Mouse (Mus musculus): Measurements from ENCODE around the gene H2-M10.4.
"Not testable (repeated sequence)": the region's sequence is repeated elsewhere in the genome, so short reads cannot be mapped to it uniquely, and the experiment has no call there.

H2-M10.4 gene

DNA sequence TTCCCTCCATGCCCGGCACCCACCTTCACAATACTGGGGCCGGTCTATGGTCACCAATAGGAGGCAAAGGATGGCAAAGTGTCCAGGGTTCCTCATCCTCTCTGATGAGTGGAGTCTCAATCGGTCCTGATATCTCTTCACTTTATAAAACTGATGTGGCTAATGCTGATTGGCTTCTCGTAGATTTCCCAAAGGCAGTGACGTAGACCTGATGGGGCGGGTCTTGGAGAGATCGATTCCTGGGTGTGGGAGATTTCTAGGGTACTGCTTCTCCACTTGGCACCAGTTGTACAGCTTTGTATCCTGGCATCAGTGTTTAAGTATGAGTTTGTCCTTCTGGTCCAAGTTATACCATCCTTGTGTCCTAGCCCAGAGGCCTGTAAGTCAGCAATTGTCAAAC lies at the start of gene H2-M10.4:
Gene H2-M10.4 (minus strand): TSS at position 101 of the 400 bp plus-strand sequence.
- no peak for DNase-seq (ENCODE audit: low read depth)

DNA sequence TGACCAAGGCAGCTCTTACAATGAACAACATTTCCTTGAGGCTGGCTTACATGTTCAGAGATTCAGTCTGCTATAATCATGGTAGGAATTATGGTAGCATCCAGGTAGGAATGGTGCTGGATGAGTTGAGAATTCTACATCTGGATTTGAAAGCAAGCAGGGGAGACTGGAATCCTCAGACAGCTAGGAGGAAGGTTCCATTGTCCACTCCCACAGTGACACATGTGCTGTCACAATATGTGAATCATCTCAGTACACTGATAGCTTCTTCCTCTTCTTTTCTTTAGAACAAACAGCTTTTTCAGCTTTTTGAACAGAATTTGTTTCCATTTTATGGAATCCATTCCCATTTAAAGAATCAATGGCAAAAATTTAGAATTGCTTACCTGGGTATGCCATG lies 41.8 kb upstream of the H2-M10.4 start:
- no peak for DNase-seq (ENCODE audit: low read depth)

DNA sequence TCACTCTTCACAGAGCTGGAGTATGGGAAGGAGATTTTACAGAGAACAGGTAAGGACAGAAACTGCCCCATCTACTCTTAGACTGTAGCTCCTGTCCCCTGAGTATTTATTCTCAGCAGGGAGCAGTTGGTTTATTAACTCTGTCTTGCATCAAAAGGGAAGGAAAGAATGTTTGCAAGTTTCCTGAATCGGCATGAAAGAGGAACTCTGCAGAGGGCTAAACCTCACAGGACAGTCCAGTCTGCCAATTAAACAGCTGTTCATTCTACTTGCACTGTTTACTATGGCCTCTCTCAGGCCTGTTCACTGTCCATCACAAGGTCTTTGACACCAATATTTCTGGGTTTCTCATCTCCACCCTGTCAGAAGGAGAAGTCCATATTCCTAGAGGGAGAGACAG lies 38.3 kb upstream of the H2-M10.4 start:
- DNase-seq (ENCODE audit: low read depth): no peak

DNA sequence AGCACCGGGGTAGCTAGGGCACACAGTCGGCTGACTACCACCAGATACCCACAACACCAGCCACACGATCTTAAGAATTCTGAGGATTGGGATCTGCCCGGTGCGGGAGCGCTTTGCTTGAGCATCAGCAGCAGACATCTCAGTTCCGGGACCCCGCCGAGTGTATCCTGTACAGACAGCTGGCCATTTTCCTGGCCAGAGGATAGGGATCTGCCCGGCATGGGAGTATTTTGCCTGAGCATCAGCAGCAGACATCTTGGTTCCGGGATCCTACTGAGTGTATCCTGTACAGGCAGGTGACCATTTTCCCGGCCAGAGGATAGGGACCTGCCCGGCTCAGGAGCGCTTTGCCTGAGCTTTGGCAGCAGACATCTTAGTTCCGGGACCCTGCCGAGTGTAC lies 26.0 kb upstream of the H2-M10.4 start:
- DNase-seq (ENCODE audit: low read depth): not testable (repeated sequence)

DNA sequence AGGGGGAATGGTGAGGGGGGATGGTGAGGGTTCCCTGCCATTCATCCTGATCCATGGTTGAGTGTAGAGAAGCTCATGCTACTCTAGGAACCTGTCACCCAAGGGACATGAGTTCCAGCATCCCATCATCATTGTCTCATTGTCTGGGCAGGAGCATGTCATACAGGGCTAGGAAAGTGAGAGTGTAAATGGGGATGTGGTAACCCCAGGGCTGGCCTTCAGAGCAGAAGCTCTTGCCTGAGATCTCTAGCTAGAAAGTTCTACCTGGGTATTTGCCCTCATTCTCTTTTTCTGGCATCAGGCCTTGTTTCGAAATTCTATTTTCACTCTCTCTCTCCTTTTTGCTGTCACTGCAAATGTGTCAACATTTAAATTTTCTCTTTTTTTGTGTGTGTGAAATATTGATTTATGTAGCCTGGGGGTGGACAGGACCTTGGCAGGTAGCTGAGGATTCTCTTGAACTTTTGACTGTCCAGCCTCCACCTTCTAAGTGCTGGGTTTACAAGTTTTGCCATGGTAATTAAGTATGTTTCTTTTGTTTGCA lies 24.6 kb upstream of the H2-M10.4 start:
- DNase-seq (ENCODE audit: low read depth): no peak

DNA sequence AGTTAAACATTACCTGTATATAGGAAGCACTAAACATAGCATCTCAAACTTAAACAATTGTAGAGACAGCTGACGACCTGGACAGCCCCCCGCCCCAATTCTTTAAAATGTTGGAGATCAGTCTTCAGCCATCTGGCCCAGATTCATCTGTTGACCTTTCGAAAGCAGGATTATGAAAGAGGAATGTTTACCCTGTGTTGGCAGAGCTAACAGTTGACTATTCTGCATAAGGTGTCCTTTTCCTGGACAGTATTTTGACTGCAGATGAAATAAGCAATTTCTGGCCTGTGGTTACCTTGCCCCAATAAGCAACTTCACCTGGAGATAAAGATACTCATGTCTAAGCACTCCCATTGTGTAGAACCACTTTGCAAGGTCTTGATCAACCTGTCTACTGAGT lies 21.7 kb upstream of the H2-M10.4 start:
- no peak for DNase-seq (ENCODE audit: low read depth)

DNA sequence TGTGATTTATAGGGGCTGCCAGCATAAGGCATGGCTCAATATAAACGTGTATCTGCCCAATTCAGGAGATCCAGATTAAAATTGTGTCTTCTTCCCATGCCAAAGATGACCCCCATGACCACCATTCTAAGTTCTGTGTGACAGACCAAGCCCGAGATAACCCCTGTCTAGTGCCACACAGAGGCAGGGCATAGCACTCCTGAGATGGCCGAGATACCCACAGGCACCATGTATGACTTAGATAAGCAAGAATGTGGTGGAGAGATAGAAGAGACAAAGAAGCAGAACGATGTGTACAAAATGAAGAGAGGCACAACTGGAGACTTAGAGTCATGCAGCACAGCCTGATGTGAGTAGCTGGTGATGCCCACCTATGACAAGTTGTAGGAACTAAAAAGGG lies 5.9 kb downstream of the H2-M10.4 start:
- no peak for DNase-seq (ENCODE audit: low read depth)

DNA sequence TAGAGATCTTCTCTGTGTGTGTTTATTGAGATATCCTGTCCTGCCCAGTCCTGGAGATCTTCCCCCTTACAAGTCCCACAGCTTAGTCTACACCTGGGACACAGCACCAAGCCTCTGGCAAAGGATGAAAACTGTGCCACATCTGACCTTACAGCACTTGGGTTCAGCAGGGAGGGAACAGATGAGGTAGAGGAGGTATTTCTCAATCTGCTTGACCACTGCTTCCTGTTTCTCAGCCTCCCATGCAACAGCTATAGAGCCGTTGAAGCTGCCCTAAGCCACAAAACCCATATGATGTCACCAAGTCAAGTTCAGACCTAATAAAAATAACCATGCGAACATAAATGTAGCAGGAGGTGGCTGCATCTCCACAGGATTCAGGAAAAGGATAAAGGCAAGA lies 30.7 kb downstream of the H2-M10.4 start:
- DNase-seq (ENCODE audit: low read depth): peak; percentile 31

DNA sequence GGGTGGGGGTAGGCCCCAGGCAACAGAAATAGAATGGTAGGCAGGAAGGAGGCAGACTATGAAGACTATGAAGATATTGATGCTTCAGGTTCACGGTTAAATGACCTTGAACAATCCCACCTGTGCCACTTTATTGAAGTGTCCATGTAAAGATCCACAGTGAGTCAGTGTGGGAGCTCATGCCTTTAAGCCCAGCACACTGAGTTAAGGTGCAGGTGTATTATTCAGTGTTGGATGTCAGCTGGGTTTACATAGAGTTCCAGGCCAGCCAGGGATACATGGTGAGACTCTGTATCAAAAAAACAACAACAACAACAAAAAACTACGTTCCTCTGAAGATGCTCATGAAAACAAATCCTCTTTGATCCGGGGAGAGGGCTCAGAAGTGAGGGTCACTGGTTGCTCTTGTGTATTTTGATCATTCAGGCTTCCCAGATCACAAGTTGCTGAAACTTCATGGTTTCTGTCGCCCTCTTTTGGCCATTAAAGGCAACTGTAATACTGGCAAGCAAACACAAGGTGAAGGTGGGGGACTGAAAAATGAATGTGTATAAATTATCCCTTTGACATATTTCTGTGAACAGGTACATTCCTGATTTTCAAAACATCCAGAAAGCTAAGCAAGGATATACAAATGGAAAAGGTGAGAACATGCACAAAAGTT lies 43.9 kb downstream of the H2-M10.4 start:
- DNase-seq (ENCODE audit: low read depth): peak; percentile 45

DNA sequence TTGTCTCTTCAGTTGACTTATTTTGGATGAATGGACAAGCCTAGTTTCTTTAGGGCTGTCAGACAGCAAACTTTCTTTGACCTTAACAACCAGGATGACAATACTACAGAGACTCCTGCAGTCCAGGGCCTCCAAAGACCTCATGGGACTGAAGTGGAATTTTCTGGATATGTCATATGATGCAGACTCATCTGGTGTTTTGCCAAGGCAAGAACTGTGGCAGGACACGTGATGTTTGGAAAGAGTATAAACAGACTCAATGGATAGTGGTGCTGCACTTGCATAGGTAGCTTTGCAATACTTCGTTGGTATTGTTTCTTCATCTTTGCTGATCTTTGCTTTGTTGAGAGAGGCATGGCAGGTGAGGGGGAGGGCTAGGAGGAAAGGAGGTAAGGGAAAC lies 44.7 kb downstream of the H2-M10.4 start:
- DNase-seq (ENCODE audit: low read depth): no peak

DNA sequence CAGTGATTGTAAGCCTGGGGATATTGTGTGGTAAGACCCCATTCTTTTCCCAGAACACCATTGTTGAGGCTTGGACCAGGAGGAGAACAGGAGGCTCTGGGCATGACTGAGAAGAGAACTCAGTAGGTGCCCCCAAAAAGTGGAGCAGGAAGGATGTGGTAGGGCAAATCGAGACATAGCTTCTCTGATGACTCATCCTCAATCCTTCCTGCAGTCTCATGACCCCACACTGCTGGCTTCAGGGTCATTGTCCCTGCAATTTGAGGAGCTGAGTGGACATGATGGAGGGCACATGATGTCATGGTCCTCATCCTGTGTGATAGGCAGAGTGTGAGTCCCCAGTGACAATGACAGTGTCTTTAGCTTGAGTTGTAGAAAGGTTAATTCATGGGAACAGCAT lies 46.7 kb downstream of the H2-M10.4 start:
- no peak for DNase-seq (ENCODE audit: low read depth)

DNA sequence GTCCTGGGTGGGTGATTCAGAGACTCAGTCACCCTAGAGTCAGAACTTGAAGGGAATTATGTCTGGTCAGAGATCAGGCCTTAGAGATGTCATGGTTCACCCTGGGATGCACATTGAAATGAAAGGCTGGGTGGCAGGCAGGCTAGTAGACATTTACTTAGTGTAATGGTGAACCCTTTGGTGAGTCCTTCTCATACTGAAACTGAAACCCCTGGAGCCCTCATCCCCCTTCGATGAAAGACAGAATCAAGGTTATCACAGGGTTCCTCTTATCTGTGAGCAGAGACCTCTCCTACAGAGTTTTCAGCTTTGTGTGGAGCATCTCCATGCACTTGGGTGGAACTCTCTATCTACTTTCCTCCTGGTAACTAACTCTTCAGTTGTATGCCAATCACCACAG lies 47.8 kb downstream of the H2-M10.4 start:
- no peak for DNase-seq (ENCODE audit: low read depth)
